Mouse (Mus musculus) frontal cortex, adult 2 months (tissue): Measurements from ENCODE around the gene Gm973. TPM values are rescaled to one million over a fixed set of nuclear protein-coding genes. Genes with fewer than 3 reads are reported as not detected.
A peak's percentile ranks its signal among the peaks of the same experiment; 100 is the strongest.

Source experiments
- DNase-seq, 2 experiments: peaks; one replicate each; pipeline ENCODE4 v3.0.0; 2022; ENCODE audit warnings: low spot score in 1 of 2; ENCODE audit errors: extremely low spot score in 1 of 2
- polyA plus RNA-seq: library from polyadenylated mRNA; depleted of rRNA; stranded (reverse); fragments of >200 nt; gene quantifications from 2 replicates; pipeline ENCODE4 v1.2.3, GENCODE M21; 2012

The Gm973 gene
- polyA plus RNA-seq, 1 experiment: 9.2 TPM

- DNase-seq: no peak
These were observed 64.2 kb downstream of the Gm973 start for GRCm38 (mm10) chr1:59580131-59580751.

GRCm38 (mm10) chr1:59580880-59581279, 64.8 kb downstream of the Gm973 start:
- DNase-seq: no peak

GRCm38 (mm10) chr1:59584656-59585410, 68.8 kb downstream of the Gm973 start:
- peak in 1 of 2 experiments; percentile 69 for DNase-seq

GRCm38 (mm10) chr1:59589271-59589670, 73.2 kb downstream of the Gm973 start:
- no peak for DNase-seq

- peak in 1 of 2 experiments; percentile 66 for DNase-seq
These were observed 76.3 kb downstream of the Gm973 start for GRCm38 (mm10) chr1:59592359-59592758.

- DNase-seq: no peak
These were observed 76.8 kb downstream of the Gm973 start for GRCm38 (mm10) chr1:59592876-59593275.

- DNase-seq: no peak
These were observed 77.6 kb downstream of the Gm973 start for GRCm38 (mm10) chr1:59593622-59594035.

- DNase-seq: no peak
These were observed 78.7 kb downstream of the Gm973 start for GRCm38 (mm10) chr1:59594586-59595266.

GRCm38 (mm10) chr1:59595609-59596008, 79.5 kb downstream of the Gm973 start:
- no peak for DNase-seq

- DNase-seq: peak; percentile 19 to 39
These were observed 86.7 kb downstream of the Gm973 start for GRCm38 (mm10) chr1:59602531-59603416.

- DNase-seq: no peak
These were observed 87.3 kb downstream of the Gm973 start for GRCm38 (mm10) chr1:59603417-59603712.

GRCm38 (mm10) chr1:59603893-59604292, 87.8 kb downstream of the Gm973 start:
- no peak for DNase-seq

GRCm38 (mm10) chr1:59606479-59606878, 90.4 kb downstream of the Gm973 start:
- no peak for DNase-seq

GRCm38 (mm10) chr1:59607071-59607470, 91.0 kb downstream of the Gm973 start:
- DNase-seq: no peak

GRCm38 (mm10) chr1:59608125-59608762, 92.2 kb downstream of the Gm973 start:
- no peak for DNase-seq

- DNase-seq: no peak
These were observed 92.9 kb downstream of the Gm973 start for GRCm38 (mm10) chr1:59608920-59609319.

GRCm38 (mm10) chr1:59609458-59609857, 93.4 kb downstream of the Gm973 start:
- DNase-seq: no peak

GRCm38 (mm10) chr1:59609896-59610295, 93.8 kb downstream of the Gm973 start:
- DNase-seq: no peak

GRCm38 (mm10) chr1:59610929-59611328, 94.9 kb downstream of the Gm973 start:
- no peak for DNase-seq

- DNase-seq: peak in 1 of 2 experiments; percentile 45
These were observed 97.7 kb downstream of the Gm973 start for GRCm38 (mm10) chr1:59613795-59614194.
